In genomic region chr16:20497980-20498676, GRCm38 (mm10) we compare ENCODE assay signal across 8 mouse cellular contexts. TPM values are rescaled to one million over a fixed set of nuclear protein-coding genes. Genes with fewer than 3 reads are reported as not detected.
DNase-seq lines count a peak whose midpoint lies in the region; ATAC-seq lines count a peak whose summit lies in the region.

No protein-coding gene starts in this region.

- peak overlapping the region; percentile 62; the same call in 1 of the 2 replicates for H3K27ac ChIP-seq in intestine, embryonic 14.5 days (ENCODE audit: low read depth)
- H3K27ac ChIP-seq in midbrain, embryonic 12.5 days (replicated peaks), result no peak overlapping the region

- H3K4me2 ChIP-seq in intestine, embryonic 14.5 days (ENCODE audit: low read length), result peak overlapping the region; percentile 89
- H3K4me2 ChIP-seq in midbrain, embryonic 12.5 days (replicated peaks), result peak overlapping the region; percentile 76

- H3K9ac ChIP-seq in intestine, embryonic 14.5 days (ENCODE audit: low read length), result peak overlapping the region; percentile 85
- peak overlapping the region; percentile 84 for H3K9ac ChIP-seq in midbrain, embryonic 12.5 days (replicated peaks)

- no peaks in the 10 kb centered on the region for H3K9me3 ChIP-seq in intestine, embryonic 14.5 days (ENCODE audit: control insufficient read depth, low read length)
- no peaks in the 10 kb centered on the region for H3K9me3 ChIP-seq in midbrain, embryonic 12.5 days

- H3K27me3 ChIP-seq in intestine, embryonic 14.5 days (replicated peaks; ENCODE audit: control insufficient read depth, insufficient read depth, low read length), result no peaks in the 10 kb centered on the region
- H3K27me3 ChIP-seq in midbrain, embryonic 12.5 days, result peaks cover 18% of the 10 kb centered on the region

- no peaks in the 10 kb centered on the region; the same call in 1 of the 2 replicates for H3K4me1 ChIP-seq in intestine, embryonic 14.5 days (replicated peaks; ENCODE audit: control insufficient read depth, insufficient read depth, low read length)
- peaks cover 18% of the 10 kb centered on the region for H3K4me1 ChIP-seq in midbrain, embryonic 12.5 days

- H3K36me3 ChIP-seq in intestine, embryonic 14.5 days (ENCODE audit: control insufficient read depth, insufficient read depth, low read length), result peaks cover 29% of the 10 kb centered on the region
- H3K36me3 ChIP-seq in midbrain, embryonic 12.5 days, result peaks cover 28% of the 10 kb centered on the region

- WGBS in intestine, embryonic 14.5 days, result 11% methylated on average over 16 of the region's 16 CpGs
- 15% methylated on average over 16 of the region's 16 CpGs for WGBS in midbrain, embryonic 12.5 days

- peak; percentile 39 for DNase-seq in kidney, adult 11 months
- no peak for DNase-seq in kidney, postnatal 25 days
- DNase-seq in c-Kit-positive CD71-negative TER-119-negative erythroid progenitor cells, embryonic 14.5 days (ENCODE audit: low read depth), result peak; percentile 8
- DNase-seq in intestine, embryonic 14.5 days (ENCODE audit: low spot score), result no peak
- DNase-seq in embryo, embryonic 10.5 days (ENCODE audit: low spot score), result no peak
- DNase-seq in left cerebral cortex, postnatal 25 days (ENCODE audit: low spot score in 2 of 2), result no peak

- peak overlapping the region; percentile 100 for H3K4me3 ChIP-seq in intestine, embryonic 14.5 days (ENCODE audit: low read depth, low read length)
- H3K4me3 ChIP-seq in midbrain, embryonic 12.5 days, result peak overlapping the region; percentile 83

- ATAC-seq in intestine, embryonic 14.5 days (replicated peaks; ENCODE audit: low FRiP score, low TSS enrichment, low read depth), result no peak
- peak; percentile 14 for ATAC-seq in midbrain, embryonic 12.5 days (ENCODE audit: low FRiP score, low read depth)
- ATAC-seq in megakaryocyte progenitor cell, adult 5-6 weeks (replicated peaks; ENCODE audit: poor library complexity), result no peak

- intact Hi-C loops in left cerebral cortex, postnatal 25 days (cut with DNase I), result loop anchor here (1.0 to 5.0 kb wide), 4 partner anchors 19 to 269 kb away; partner anchors contain the start of genes Alg3, Dvl3, Eef1akmt4 and Gm49333

RNA-seq across cellular contexts. Expression of gene Eif2b5, which starts 0.5 kb away (rescaled TPM):
- 98.9 and 99.8 TPM in 2 replicates for polyA plus RNA-seq in intestine, embryonic 14.5 days (2014; fragmentation: Nextera tagmentation; extraction: Ambion mirVana)
- polyA plus RNA-seq in midbrain, embryonic 12.5 days (2016; fragmentation: Nextera tagmentation; extraction: Ambion mirVana), result 120 and 136 TPM in 2 replicates
- total RNA-seq in left cerebral cortex, postnatal 25 days (2021), result 10 to 100 TPM; 60.8 to 61.7 TPM
- 58.4 and 64.7 TPM in 2 replicates for total RNA-seq in megakaryocyte progenitor cell, adult 5-6 weeks (2015)
- 85.8 and 87.2 TPM in 2 replicates for total RNA-seq in megakaryocyte progenitor cell, adult 5-6 weeks (2017)

RNA-seq across cellular contexts. Expression of gene Dvl3, which starts 18.7 kb away (rescaled TPM):
- 24.6 and 26.1 TPM in 2 replicates for polyA plus RNA-seq in intestine, embryonic 14.5 days (2014; fragmentation: Nextera tagmentation; extraction: Ambion mirVana)
- 49.1 and 52.6 TPM in 2 replicates for polyA plus RNA-seq in midbrain, embryonic 12.5 days (2016; fragmentation: Nextera tagmentation; extraction: Ambion mirVana)
- 10 to 100 TPM; 70.9 to 72.1 TPM for total RNA-seq in left cerebral cortex, postnatal 25 days (2021)
- 23.5 and 26.7 TPM in 2 replicates for total RNA-seq in megakaryocyte progenitor cell, adult 5-6 weeks (2015)
- total RNA-seq in megakaryocyte progenitor cell, adult 5-6 weeks (2017), result 3.2 and 3.3 TPM in 2 replicates

RNA-seq across cellular contexts. Expression of gene Ap2m1, which starts 37.1 kb away (rescaled TPM):
- polyA plus RNA-seq in intestine, embryonic 14.5 days (2014; fragmentation: Nextera tagmentation; extraction: Ambion mirVana), result 630 and 682 TPM in 2 replicates
- polyA plus RNA-seq in midbrain, embryonic 12.5 days (2016; fragmentation: Nextera tagmentation; extraction: Ambion mirVana), result 906 and 914 TPM in 2 replicates
- 100 to 1,000 TPM; 900 to 913 TPM for total RNA-seq in left cerebral cortex, postnatal 25 days (2021)
- 234 and 286 TPM in 2 replicates for total RNA-seq in megakaryocyte progenitor cell, adult 5-6 weeks (2015)
- total RNA-seq in megakaryocyte progenitor cell, adult 5-6 weeks (2017), result 143 and 149 TPM in 2 replicates

RNA-seq across cellular contexts. Expression of gene Abcf3, which starts 50.2 kb away (rescaled TPM):
- polyA plus RNA-seq in intestine, embryonic 14.5 days (2014; fragmentation: Nextera tagmentation; extraction: Ambion mirVana), result 47.9 and 55.5 TPM in 2 replicates
- polyA plus RNA-seq in midbrain, embryonic 12.5 days (2016; fragmentation: Nextera tagmentation; extraction: Ambion mirVana), result 76.5 and 77.9 TPM in 2 replicates
- 10 to 100 TPM; 82.5 to 91.4 TPM for total RNA-seq in left cerebral cortex, postnatal 25 days (2021)
- total RNA-seq in megakaryocyte progenitor cell, adult 5-6 weeks (2015), result 21.9 and 28.5 TPM in 2 replicates
- 28.4 and 35.7 TPM in 2 replicates for total RNA-seq in megakaryocyte progenitor cell, adult 5-6 weeks (2017)

Comparison
In these comparisons a context has a peak if more than half of its experiments do, and no peak if none do; other contexts are left out.
1. DNase-seq: peak in kidney, adult 11 months (single experiment) and c-Kit-positive CD71-negative TER-119-negative erythroid progenitor cells, embryonic 14.5 days (single experiment); none in kidney, postnatal 25 days (0 of 2), intestine, embryonic 14.5 days (single experiment), embryo, embryonic 10.5 days (single experiment) and left cerebral cortex, postnatal 25 days (0 of 2).